Mouse (Mus musculus) liver, postnatal 0 days (tissue): Measurements from ENCODE around the gene Fbxo31.

Source experiments
- CTCF ChIP-seq: sonication (generic); IDR thresholded peaks from 2 replicates; pipeline ENCODE4 v1.5.1; 2016; ENCODE audit warnings: antibody characterized with exemption, low read depth
- EP300 ChIP-seq: IDR thresholded peaks from 2 replicates; pipeline ENCODE4 v1.6.1; 2016; ENCODE audit warnings: antibody characterized with exemption, low read depth, mild to moderate bottlenecking

DNA sequence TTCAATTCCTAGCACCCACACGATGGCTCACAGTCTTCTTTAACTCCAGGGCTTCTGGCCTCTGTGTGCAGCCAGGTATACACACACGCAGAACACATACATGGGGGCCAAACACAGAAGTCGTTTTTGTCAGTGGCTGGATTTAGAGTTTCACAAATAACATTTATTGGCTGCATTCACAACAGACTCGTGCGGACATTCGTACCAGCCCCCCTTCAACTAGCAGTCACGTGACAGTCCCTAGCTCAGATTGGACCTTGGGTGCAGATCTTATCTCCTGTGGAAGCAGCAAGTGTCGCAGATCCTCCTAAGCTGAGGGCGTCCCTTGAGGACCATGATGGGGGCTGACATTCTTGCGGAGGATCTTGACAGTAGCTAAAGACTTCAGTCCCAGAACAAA is 48.0 kb downstream of the Fbxo31 start:
- TF ChIP-seq EP300 (no peak), CTCF (no peak)
